Mouse (Mus musculus): ENCODE results near the gene Gm20425. TPM values are rescaled to one million over a fixed set of nuclear protein-coding genes. Genes with fewer than 3 reads are reported as not detected.

Gene Gm20425
- polyA plus RNA-seq (2015; fragmentation: Illumina TruSeq; extraction: RNeasy Lipid Tissue Mini Kit (QIAGEN cat#74804); ENCODE audit: insufficient read depth, low read depth, low replicate concordance) = not detected

GRCm38 (mm10) chr9:103230151-103230951 is at the start of gene Gm20425, which contains the start of gene Trf:
Gene Gm20425, minus strand, starts transcription at chr9:103230307.
Gene Trf, minus strand, starts transcription at chr9:103230444.

GRCm38 (mm10) chr9:103201561-103202260 is 28.4 kb downstream of the Gm20425 start, which contains the start of gene Srprb:
Gene Srprb, minus strand, starts transcription at chr9:103202137.

Other genes starting within 250 kb of the Gm20425 start
- gene Slco2a1, start 241.6 kb downstream of the Gm20425 start, polyA plus RNA-seq (2015; fragmentation: Illumina TruSeq; extraction: RNeasy Lipid Tissue Mini Kit (QIAGEN cat#74804); ENCODE audit: insufficient read depth, low read depth, low replicate concordance) = 6.6 TPM
- 7.2 TPM for gene Rab6b, start 118.5 kb downstream of the Gm20425 start, polyA plus RNA-seq (2015; fragmentation: Illumina TruSeq; extraction: RNeasy Lipid Tissue Mini Kit (QIAGEN cat#74804); ENCODE audit: insufficient read depth, low read depth, low replicate concordance)
- gene Srprb, start 28.2 kb downstream of the Gm20425 start, polyA plus RNA-seq (2015; fragmentation: Illumina TruSeq; extraction: RNeasy Lipid Tissue Mini Kit (QIAGEN cat#74804); ENCODE audit: insufficient read depth, low read depth, low replicate concordance) = 16.7 TPM
- 81.1 TPM for gene Trf, start 137 bp upstream of the Gm20425 start, polyA plus RNA-seq (2015; fragmentation: Illumina TruSeq; extraction: RNeasy Lipid Tissue Mini Kit (QIAGEN cat#74804); ENCODE audit: insufficient read depth, low read depth, low replicate concordance)
- not detected for gene 1300017J02Rik, start 74.8 kb upstream of the Gm20425 start, polyA plus RNA-seq (2015; fragmentation: Illumina TruSeq; extraction: RNeasy Lipid Tissue Mini Kit (QIAGEN cat#74804); ENCODE audit: insufficient read depth, low read depth, low replicate concordance)
- 3.8 TPM for gene Topbp1, start 74.9 kb upstream of the Gm20425 start, polyA plus RNA-seq (2015; fragmentation: Illumina TruSeq; extraction: RNeasy Lipid Tissue Mini Kit (QIAGEN cat#74804); ENCODE audit: insufficient read depth, low read depth, low replicate concordance)
- gene Cdv3, start 135.5 kb upstream of the Gm20425 start, polyA plus RNA-seq (2015; fragmentation: Illumina TruSeq; extraction: RNeasy Lipid Tissue Mini Kit (QIAGEN cat#74804); ENCODE audit: insufficient read depth, low read depth, low replicate concordance) = 28.3 TPM